Mouse (Mus musculus): ENCODE measurements around the gene Mdm1. TPM values are rescaled to one million over a fixed set of nuclear protein-coding genes. Genes with fewer than 3 reads are reported as not detected.

Mdm1 gene
- polyA plus RNA-seq, 1 experiment from 2014 or later: 32.2 TPM

DNA sequence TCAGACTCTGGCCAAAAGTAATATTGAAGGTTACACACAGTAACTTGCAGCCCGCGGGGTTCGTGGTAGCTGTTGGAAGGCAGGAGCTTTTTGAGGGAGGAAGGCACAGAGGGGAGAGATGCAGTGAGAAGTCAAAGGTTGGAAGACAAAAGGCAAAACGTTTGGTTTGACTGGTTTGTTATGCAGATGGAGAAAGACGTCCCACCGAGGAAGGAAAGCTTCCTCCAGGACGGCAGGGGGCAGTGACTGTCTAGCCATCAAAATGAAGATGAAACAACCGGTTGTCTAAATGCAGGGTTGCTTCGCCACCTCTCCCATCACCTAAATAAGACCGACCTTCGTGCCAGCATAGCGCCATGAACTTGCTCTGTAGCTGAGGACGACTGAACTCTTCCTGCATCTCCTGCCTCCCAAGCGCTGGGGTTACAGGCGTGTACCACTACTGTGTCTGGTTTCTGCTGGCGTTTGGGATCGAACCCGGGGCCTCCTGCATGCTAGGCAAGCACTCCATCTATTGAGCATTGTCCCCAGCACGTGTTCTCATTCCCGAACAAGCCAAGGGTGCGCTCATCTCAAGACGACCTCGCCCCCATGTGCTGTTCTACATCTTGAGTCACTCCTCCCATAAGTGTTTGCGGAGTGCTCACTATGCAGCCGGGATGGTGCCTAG is 15.7 kb upstream of the Mdm1 start:
- H3K4me1 ChIP-seq (replicated peaks): peaks cover 17% of the 10 kb centered on the region
- H3K27me3 ChIP-seq: peaks cover 10% of the 10 kb centered on the region
- 73% methylated on average over 25 of the region's 25 CpGs for WGBS
- no peak overlapping the region for H3K4me3 ChIP-seq
- no peak overlapping the region for H3K4me2 ChIP-seq
- no peak overlapping the region for H3K27ac ChIP-seq (replicated peaks)
- no peaks in the 10 kb centered on the region for H3K36me3 ChIP-seq
- no peak overlapping the region for H3K9ac ChIP-seq
- H3K9me3 ChIP-seq: no peaks in the 10 kb centered on the region
- ATAC-seq (ENCODE audit: low read depth): no peak

GRCm38 (mm10) chr10:118129001-118129682 is 12.5 kb upstream of the Mdm1 start:
- Histone ChIP-seq H3K4me1 (replicated peaks) (no peaks in the 10 kb centered on the region), H3K9ac (no peak overlapping the region), H3K36me3 (no peaks in the 10 kb centered on the region), H3K4me2 (no peak overlapping the region), H3K9me3 (no peaks in the 10 kb centered on the region), H3K27me3 (peaks cover 10% of the 10 kb centered on the region), H3K27ac (replicated peaks) (no peak overlapping the region), H3K4me3 (no peak overlapping the region)
- 50% methylated on average over 20 of the region's 20 CpGs for WGBS
- no peak for ATAC-seq (ENCODE audit: low read depth)

DNA sequence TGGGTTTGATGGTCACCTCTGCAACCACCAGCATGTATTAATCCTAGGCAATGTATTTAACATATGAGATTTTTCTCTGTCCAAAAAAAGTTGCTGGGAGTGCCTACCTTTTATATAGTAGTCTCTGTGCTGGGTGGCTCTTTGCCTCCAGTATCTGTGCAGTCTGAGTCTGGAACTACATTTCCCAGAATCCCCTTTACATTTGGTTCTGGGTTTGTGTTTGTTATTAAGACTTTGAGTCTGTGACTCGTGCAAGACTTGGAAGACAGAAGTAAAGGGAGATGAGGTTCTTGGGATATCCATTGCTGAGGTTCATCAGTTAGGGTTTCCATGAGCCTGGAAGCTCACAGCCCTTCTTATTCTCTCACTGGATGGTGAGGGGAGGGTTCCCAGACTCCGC is 11.6 kb upstream of the Mdm1 start:
- peaks cover 10% of the 10 kb centered on the region for H3K27me3 ChIP-seq
- no peaks in the 10 kb centered on the region for H3K4me1 ChIP-seq (replicated peaks)
- no peak overlapping the region for H3K9ac ChIP-seq
- no peaks in the 10 kb centered on the region for H3K9me3 ChIP-seq
- no peak for ATAC-seq (ENCODE audit: low read depth)
- no peak overlapping the region for H3K27ac ChIP-seq (replicated peaks)
- H3K4me2 ChIP-seq: no peak overlapping the region
- WGBS: 66% methylated on average over 2 of the region's 2 CpGs
- no peak overlapping the region for H3K4me3 ChIP-seq
- no peaks in the 10 kb centered on the region for H3K36me3 ChIP-seq

DNA sequence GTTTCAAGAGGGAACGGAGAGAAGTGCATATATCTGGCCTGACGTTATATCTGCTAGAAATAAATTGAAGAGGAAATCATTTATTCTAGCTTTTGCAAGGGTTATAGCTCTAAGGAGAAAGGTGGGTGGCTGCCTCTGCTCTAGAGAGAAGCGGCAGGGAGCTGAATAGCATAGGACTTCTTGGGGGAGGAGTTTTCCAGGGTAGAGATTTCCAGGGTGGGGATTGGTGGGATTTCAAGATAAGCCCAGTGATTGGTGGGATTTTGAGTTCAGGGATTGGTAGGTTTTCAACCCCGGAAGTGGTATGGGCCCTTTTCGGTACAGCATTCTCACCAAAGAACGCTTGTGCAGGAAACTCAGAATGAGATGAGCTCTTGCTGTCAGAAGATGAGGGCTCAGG is 8.6 kb upstream of the Mdm1 start:
- Histone ChIP-seq H3K9me3 (no peaks in the 10 kb centered on the region), H3K4me3 (peak overlapping the region; percentile 17; the same call in 1 of the 2 replicates), H3K4me2 (peak overlapping the region; percentile 37), H3K9ac (no peak overlapping the region), H3K27me3 (peaks cover 10% of the 10 kb centered on the region), H3K4me1 (replicated peaks) (no peaks in the 10 kb centered on the region), H3K36me3 (no peaks in the 10 kb centered on the region), H3K27ac (replicated peaks) (no peak overlapping the region)
- WGBS: 62% methylated on average over 6 of the region's 6 CpGs
- ATAC-seq (ENCODE audit: low read depth): 0 out of 2 replicates have a peak, but pooled peaks have one; percentile 55

GRCm38 (mm10) chr10:118138508-118138907 is 3.1 kb upstream of the Mdm1 start:
- WGBS: 95% methylated on average over 11 of the region's 11 CpGs
- Histone ChIP-seq H3K36me3 (no peaks in the 10 kb centered on the region), H3K9ac (no peak overlapping the region), H3K27me3 (no peaks in the 10 kb centered on the region), H3K4me3 (no peak overlapping the region), H3K9me3 (no peaks in the 10 kb centered on the region), H3K4me2 (no peak overlapping the region), H3K4me1 (replicated peaks) (peaks cover 19% of the 10 kb centered on the region), H3K27ac (replicated peaks) (no peak overlapping the region)
- ATAC-seq (ENCODE audit: low read depth): no peak

- no peak overlapping the region for H3K4me2 ChIP-seq
- H3K27ac ChIP-seq (replicated peaks): no peak overlapping the region
- H3K4me3 ChIP-seq: no peak overlapping the region
- WGBS: 76% methylated on average over 8 of the region's 8 CpGs
- ATAC-seq (ENCODE audit: low read depth): no peak
- peaks cover 21% of the 10 kb centered on the region for H3K4me1 ChIP-seq (replicated peaks)
- peaks cover 8% of the 10 kb centered on the region; the same call in 1 of the 2 replicates for H3K36me3 ChIP-seq
- no peaks in the 10 kb centered on the region for H3K9me3 ChIP-seq
- H3K9ac ChIP-seq: no peak overlapping the region
- H3K27me3 ChIP-seq: no peaks in the 10 kb centered on the region
Measured at GRCm38 (mm10) chr10:118139837-118140570, 1.6 kb upstream of the Mdm1 start.

DNA sequence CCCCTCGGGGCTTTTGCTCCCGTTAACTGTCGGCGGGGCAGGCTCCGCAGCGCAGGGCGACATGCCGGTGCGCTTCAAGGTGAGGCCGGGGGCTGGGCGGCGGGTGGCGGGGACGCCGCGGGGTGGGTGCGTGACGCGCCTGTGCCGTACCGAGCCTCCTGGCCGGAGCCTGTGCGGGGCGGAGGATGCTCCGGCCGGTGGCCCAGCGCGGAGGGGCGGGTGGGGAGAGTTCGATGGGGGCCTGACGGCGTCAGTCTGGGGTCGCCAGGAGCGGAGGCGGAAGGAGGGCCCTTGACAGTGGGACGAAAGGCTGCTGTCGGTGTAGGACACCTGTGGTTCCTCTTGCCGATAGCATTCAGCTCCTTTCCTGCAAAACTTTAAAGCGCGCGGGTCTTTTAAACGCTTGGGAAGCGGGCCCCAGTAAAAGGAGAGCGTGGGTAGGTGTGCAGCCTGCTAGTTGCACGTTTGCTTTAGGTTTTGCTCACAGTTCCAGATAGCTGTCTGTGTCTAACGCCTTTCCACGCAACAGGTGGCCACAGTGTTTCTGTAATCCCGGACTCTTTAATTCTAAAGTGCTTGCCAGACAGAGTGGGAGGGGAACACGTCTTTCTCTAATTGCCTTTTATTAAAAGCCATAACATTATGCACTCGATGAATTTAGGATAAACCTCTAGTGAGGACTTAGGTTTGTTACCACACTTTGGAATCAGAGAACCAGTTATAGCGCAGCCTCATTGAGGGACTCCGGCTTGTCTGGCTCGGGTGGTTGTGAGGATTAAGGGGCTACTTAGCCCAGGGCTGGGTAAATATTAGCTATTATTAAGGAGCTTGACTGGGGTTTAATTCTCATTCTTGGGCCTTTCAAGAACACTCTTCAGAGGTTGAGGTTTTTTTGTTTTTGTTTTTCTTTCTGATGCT is 532 bp downstream of the Mdm1 start:
- H3K27ac ChIP-seq (replicated peaks): peak overlapping the region; percentile 52

DNA sequence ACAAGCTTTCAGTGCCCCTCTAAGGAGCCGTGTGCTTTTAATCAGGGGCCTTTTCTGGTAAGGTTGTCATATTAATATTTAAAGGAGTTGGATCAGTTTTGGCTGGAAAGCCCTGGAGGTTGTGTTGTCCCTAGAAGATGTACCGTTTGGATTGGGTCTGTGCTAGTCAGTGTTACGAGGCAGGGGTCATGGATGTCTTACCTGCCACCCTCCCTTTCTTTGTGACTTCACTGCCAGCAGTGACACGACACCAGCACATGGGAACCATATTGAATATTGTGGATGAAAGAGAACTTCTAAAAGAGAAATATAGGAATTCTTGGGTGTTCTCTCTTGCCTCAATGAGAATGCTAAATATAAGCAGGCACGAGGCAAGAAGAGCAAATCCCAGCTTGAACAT is 7.8 kb downstream of the Mdm1 start:
- H3K27ac ChIP-seq (replicated peaks): no peak overlapping the region
- H3K4me2 ChIP-seq: no peak overlapping the region
- H3K4me1 ChIP-seq (replicated peaks): no peaks in the 10 kb centered on the region
- no peak for ATAC-seq (ENCODE audit: low read depth)
- no peak overlapping the region for H3K9ac ChIP-seq
- peaks cover 49% of the 10 kb centered on the region for H3K36me3 ChIP-seq
- 77% methylated on average over 5 of the region's 5 CpGs for whole genome bisulfite sequencing
- no peaks in the 10 kb centered on the region for H3K9me3 ChIP-seq
- H3K4me3 ChIP-seq: no peak overlapping the region
- H3K27me3 ChIP-seq: no peaks in the 10 kb centered on the region

More for the DNA sequence above, 532 bp downstream of the Mdm1 start:
- Histone ChIP-seq H3K4me3 (peak overlapping the region; percentile 90), H3K4me2 (peak overlapping the region; percentile 77), H3K9ac (peak overlapping the region; percentile 78), H3K9me3 (no peaks in the 10 kb centered on the region), H3K4me1 (replicated peaks) (peaks cover 21% of the 10 kb centered on the region), H3K27me3 (no peaks in the 10 kb centered on the region), H3K36me3 (peaks cover 18% of the 10 kb centered on the region; the same call in 1 of the 2 replicates)
- WGBS: 3% methylated on average over 52 of the region's 53 CpGs
- peak; percentile 81 for ATAC-seq (ENCODE audit: low read depth)

DNA sequence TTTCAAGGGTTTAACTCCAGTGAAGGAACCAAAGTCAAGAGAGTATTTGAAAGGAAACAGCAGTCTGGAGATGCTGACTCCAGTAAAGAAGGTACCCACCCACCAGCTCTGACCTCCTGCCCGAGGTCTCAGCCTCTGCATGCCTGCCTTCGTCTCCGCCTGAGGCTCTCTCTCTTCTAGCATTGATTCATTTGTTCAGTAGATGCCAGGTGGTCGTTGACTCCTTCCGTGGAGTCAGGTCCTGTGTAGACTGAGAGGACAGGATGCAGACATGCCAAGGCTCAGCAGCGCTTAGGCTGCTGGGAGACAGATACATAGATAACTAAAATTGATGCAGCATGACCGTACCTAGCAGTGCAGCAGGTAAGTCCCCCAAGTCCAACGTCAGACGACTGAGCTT is 9.3 kb downstream of the Mdm1 start:
- no peaks in the 10 kb centered on the region for H3K27me3 ChIP-seq
- peaks cover 53% of the 10 kb centered on the region for H3K36me3 ChIP-seq
- H3K4me1 ChIP-seq (replicated peaks): no peaks in the 10 kb centered on the region
- H3K4me3 ChIP-seq: no peak overlapping the region
- H3K27ac ChIP-seq (replicated peaks): no peak overlapping the region
- H3K9me3 ChIP-seq: no peaks in the 10 kb centered on the region
- H3K4me2 ChIP-seq: no peak overlapping the region
- no peak overlapping the region for H3K9ac ChIP-seq
- ATAC-seq (ENCODE audit: low read depth): no peak
- WGBS: 90% methylated on average over 9 of the region's 9 CpGs

GRCm38 (mm10) chr10:118155932-118156331 is 14.3 kb downstream of the Mdm1 start:
- H3K4me3 ChIP-seq: no peak overlapping the region
- no peak overlapping the region for H3K27ac ChIP-seq (replicated peaks)
- no peak overlapping the region for H3K9ac ChIP-seq
- H3K4me1 ChIP-seq (replicated peaks): no peaks in the 10 kb centered on the region
- no peak overlapping the region for H3K4me2 ChIP-seq
- peaks cover 68% of the 10 kb centered on the region for H3K36me3 ChIP-seq
- ATAC-seq (ENCODE audit: low read depth): no peak
- no peaks in the 10 kb centered on the region for H3K27me3 ChIP-seq
- H3K9me3 ChIP-seq: no peaks in the 10 kb centered on the region

DNA sequence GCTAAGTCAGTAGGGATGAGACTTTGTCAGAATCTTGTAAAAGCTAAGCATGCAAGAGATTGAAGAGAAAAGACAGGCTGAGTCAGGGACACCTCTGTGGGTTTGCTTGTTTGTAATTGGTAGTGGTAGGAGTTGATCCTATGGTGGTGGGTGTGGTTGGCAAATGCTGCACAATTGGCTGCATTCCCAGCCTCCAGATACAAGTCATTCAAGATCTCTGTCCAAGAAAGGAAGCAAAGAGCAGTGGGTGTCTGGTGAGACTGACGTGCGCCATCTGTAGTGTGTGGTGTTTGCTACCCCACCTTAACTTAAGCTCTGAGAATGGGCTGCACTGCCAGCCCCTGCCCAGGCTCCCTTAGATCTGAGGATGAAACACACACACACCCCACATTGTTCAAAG is 19.5 kb downstream of the Mdm1 start:
- Histone ChIP-seq H3K9ac (no peak overlapping the region), H3K27me3 (no peaks in the 10 kb centered on the region), H3K4me3 (no peak overlapping the region), H3K4me1 (replicated peaks) (no peaks in the 10 kb centered on the region), H3K27ac (replicated peaks) (no peak overlapping the region), H3K4me2 (no peak overlapping the region), H3K9me3 (no peaks in the 10 kb centered on the region), H3K36me3 (peaks cover 86% of the 10 kb centered on the region)
- WGBS: 96% methylated on average over 2 of the region's 2 CpGs
- no peak for ATAC-seq (ENCODE audit: low read depth)
